Mouse (Mus musculus) cortical plate, adult 2 months (tissue): ENCODE results near the gene Polg2. TPM values are rescaled to one million over a fixed set of nuclear protein-coding genes. Genes with fewer than 3 reads are reported as not detected.
"Not testable (repeated sequence)": the region's sequence is repeated elsewhere in the genome, so short reads cannot be mapped to it uniquely, and the experiment has no call there.

ENCODE experiments used
- H3K27ac ChIP-seq: fragments of 200-500 bp; 2 replicates; pipeline ENCODE4 v1.5.1; 2012; ENCODE audit warnings: low read length, control low read depth, inconsistent platforms; ENCODE audit not compliant: insufficient read depth
- H3K4me1 ChIP-seq: fragments of 200-500 bp; 2 replicates; pipeline ENCODE4 v1.6.1; 2011; ENCODE audit warnings: low read length; ENCODE audit not compliant: control insufficient read depth, insufficient read depth
- H3K4me3 ChIP-seq: fragments of 200-500 bp; 2 replicates; pipeline ENCODE4 v1.5.1; 2011; ENCODE audit warnings: mild to moderate bottlenecking, low read length, control low read depth; ENCODE audit not compliant: insufficient read depth
- CTCF ChIP-seq: fragments of 200-500 bp; IDR thresholded peaks from 2 replicates; pipeline ENCODE4 v1.5.1; 2011; ENCODE audit warnings: mild to moderate bottlenecking, control low read depth, low read length; ENCODE audit not compliant: insufficient read depth; ENCODE audit errors: extremely low read depth
- POLR2A ChIP-seq: fragments of 200-500 bp; IDR thresholded peaks from 2 replicates; pipeline ENCODE4 v1.6.1; 2011; ENCODE audit warnings: mild to moderate bottlenecking, low read length, control low read depth; ENCODE audit not compliant: insufficient read depth; ENCODE audit errors: extremely low read depth
- polyA plus RNA-seq: library from polyadenylated mRNA; depleted of rRNA; stranded (reverse); fragments of >200 nt; gene quantifications from 2 replicates; pipeline ENCODE4 v1.2.3, GENCODE M21; 2012; rRNA removed

The Polg2 gene
- polyA plus RNA-seq, 1 experiment: 3.8 TPM

DNA sequence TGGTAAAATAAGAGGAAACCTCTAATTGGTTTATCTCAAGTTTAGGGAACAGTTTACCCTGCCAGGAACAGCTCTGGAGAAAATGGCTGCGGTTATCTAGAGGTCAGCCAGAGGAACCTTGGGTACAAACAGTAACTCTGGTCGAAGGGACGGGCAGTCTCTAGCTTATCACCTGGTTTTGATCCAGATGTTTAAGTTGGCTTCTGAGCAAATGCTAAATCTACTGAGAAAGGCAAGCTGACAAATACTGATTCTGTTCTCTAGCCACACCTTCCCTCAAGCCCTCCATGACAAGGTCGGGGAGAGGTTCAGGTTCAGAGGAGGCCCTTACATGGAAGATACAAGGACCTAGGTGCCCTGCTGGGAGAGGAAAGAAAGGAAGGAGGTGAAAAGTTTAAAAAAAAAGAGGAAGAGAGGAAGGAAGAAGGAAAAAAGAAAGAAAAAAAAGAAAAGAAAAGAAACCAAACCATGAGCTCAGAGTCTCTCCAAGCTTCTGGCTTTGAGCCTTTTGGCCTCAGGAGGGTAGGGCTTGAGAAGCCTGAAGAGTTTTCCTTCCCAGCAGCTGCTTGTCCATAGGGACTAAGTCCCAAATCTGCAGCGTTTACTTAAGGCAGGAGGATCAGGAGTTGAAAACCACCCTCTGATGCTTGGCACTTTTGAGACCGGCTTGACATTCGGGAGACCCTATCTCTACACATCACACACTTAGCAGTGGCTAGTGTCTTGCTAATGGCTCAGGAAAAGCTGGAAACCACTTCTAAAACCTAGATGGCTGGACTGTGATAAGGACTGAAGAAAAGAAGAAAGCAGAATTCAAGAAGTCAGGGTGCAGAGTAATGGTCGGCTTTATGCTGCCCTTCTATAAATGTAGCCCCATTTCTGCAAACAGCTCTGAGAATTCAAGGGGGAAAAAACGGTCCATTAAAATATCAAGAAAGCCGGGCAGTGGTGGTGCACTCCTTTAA is 50.7 kb downstream of the Polg2 start:
- Histone ChIP-seq H3K4me3 (no peak overlapping the region), H3K27ac (no peak overlapping the region)
- no peak for TF ChIP-seq CTCF
- TF ChIP-seq POLR2A: no peak

DNA sequence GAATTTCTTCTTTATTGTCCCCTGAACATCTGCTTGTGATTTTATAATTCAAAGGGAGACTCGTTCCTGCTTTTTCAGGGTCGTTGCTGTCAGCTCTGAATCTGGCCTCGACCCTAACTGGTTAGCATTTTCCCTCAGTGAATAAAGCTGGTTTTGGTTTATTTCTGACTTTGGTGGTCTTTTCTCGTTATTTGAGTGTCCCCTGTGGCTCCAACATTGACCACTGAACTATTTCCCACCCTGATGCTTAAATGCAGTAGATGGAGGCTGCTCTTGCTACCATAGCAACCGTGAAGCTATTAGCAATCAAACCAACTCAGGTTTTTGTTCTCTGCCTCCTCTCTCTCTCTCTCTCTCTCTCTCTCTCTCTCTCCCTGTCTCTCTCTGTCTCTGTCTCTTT is 51.4 kb downstream of the Polg2 start:
- Histone ChIP-seq H3K4me1 (peaks cover 2% of the 10 kb centered on the region; the same call in 1 of the 2 replicates), H3K4me3 (no peak overlapping the region), H3K27ac (no peak overlapping the region)
- TF ChIP-seq POLR2A (no peak), CTCF (no peak)

More for the DNA sequence above, 50.7 kb downstream of the Polg2 start:
- H3K4me1 ChIP-seq: peaks cover 2% of the 10 kb centered on the region; the same call in 1 of the 2 replicates

DNA sequence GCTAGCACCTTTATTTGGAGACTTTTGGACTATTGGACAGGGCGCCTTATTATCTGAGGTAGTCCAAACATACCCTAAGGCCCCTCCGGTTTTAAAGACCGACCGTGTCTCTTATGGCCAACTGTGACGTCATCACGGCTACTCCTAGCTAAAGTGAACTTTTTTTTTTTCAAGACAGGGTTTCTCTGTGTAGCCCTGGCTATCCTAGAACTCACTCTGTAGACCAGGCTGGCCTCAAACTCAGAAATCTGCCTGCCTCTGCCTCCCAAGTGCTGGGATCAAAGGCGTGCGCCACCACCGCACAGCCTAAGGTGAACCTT is 54.5 kb downstream of the Polg2 start:
- H3K4me3 ChIP-seq, H3K4me1 ChIP-seq, H3K27ac ChIP-seq: not testable (repeated sequence)

DNA sequence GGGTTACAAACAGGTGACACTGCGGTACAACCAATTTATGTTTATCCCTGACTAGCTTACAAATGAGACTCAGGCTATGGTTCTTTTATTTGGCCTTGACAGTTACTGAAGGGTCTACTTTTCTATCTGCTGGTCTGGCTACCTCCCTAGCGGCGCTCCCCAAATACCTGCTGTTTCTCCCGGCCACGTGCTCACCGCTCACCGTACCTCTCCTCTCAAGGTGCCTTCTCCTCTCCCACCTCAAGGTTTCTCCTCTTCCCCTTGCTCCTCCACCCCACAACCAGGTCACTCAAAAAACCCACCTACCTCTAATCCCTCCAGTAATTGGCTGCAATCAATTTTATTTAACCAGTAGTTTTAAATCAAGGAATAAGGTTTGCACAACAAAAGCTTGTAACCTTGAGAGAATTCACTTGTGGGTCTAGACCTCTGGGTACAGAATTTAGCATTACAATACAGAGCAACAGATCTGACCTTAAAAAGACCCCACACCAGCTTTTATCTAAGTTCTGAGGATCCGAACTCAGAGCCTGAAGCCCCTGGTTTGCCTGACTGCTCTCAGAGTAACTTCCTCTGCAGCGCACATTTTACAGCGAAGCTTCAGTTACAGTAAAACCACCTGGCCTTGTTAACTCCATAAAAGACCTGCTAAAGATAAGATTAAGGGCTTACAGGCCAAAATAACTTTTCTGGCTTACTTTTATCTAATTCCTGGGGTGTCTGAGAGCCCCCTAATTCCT is 55.0 kb downstream of the Polg2 start:
- H3K4me3 ChIP-seq: no peak overlapping the region
- no peak for TF ChIP-seq POLR2A
- no peak for TF ChIP-seq CTCF
- peaks cover 2% of the 10 kb centered on the region; the same call in 1 of the 2 replicates for H3K4me1 ChIP-seq
- no peak overlapping the region for H3K27ac ChIP-seq

GRCm38 (mm10) chr11:106723611-106724125 is 55.7 kb downstream of the Polg2 start:
- no peak overlapping the region for H3K4me3 ChIP-seq
- peaks cover 2% of the 10 kb centered on the region; the same call in 1 of the 2 replicates for H3K4me1 ChIP-seq
- no peak overlapping the region for H3K27ac ChIP-seq
- TF ChIP-seq CTCF: no peak
- no peak for TF ChIP-seq POLR2A

GRCm38 (mm10) chr11:106722831-106723361 is 56.4 kb downstream of the Polg2 start:
- Histone ChIP-seq H3K4me3 (no peak overlapping the region), H3K4me1 (peaks cover 2% of the 10 kb centered on the region; the same call in 1 of the 2 replicates), H3K27ac (no peak overlapping the region)
- TF ChIP-seq POLR2A (no peak), CTCF (no peak)

DNA sequence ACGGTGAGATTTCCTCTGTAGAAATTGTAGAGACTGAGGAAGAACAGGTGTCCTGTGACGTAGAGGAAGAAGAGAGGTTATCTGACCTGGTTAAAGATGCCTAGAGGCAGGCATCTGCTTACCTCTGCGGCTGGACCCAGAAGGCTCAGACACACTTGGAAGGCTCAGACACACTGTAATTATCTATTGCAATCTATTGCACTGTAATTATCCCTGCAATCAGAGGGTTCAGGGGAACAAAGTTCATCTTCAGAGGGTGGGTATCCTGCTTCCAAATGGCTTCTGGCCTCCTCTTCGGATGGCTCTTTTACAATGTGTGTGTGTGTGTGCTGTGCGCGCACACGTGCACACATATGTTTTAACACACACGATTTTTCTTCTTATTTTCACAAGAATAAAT is 59.0 kb downstream of the Polg2 start:
- H3K4me1 ChIP-seq: no peaks in the 10 kb centered on the region
- no peak overlapping the region for H3K4me3 ChIP-seq
- H3K27ac ChIP-seq: no peak overlapping the region
- no peak for TF ChIP-seq POLR2A
- no peak for TF ChIP-seq CTCF

Other genes with a start within 250 kb of the Polg2 start
- gene Tex2, start 166.1 kb downstream of the Polg2 start, polyA plus RNA-seq: 57.3 and 58.2 TPM in 2 replicates
- gene Pecam1, start 28.9 kb downstream of the Polg2 start, polyA plus RNA-seq: 20.4 TPM in 2 replicates
- gene Milr1, start 28.3 kb downstream of the Polg2 start, polyA plus RNA-seq: 0.23 and 0.38 TPM in 2 replicates
- gene Ddx5, start 9.6 kb upstream of the Polg2 start, polyA plus RNA-seq: 408 and 412 TPM in 2 replicates
- 15.5 and 21.0 TPM in 2 replicates for gene Cep95, start 9.7 kb upstream of the Polg2 start, polyA plus RNA-seq
- 13.7 and 13.8 TPM in 2 replicates for gene Smurf2, start 141.2 kb upstream of the Polg2 start, polyA plus RNA-seq
- gene Kpna2, start 220.0 kb upstream of the Polg2 start, polyA plus RNA-seq: 30.6 and 32.4 TPM in 2 replicates
- 3.8 and 4.3 TPM in 2 replicates for gene 1810010H24Rik, start 246.1 kb upstream of the Polg2 start, polyA plus RNA-seq